Mouse (Mus musculus) c-Kit-positive CD71-positive TER-119-negative erythroid progenitor cells, embryonic 14.5 days (primary cell): ENCODE measurements around the gene Vmn2r38.
"Not testable (repeated sequence)": the region's sequence is repeated elsewhere in the genome, so short reads cannot be mapped to it uniquely, and the experiment has no call there.

ENCODE experiments used
- DNase-seq: peaks from one replicate; pipeline ENCODE4 v3.0.0-alpha.2; 2013; ENCODE audit warnings: low read depth

Gene Vmn2r38

GRCm38 (mm10) chr7:9097781-9098180 is at the start of gene Vmn2r38:
Gene Vmn2r38 (minus strand): TSS chr7:9097881.
- DNase-seq = not testable (repeated sequence)

- not testable (repeated sequence) for DNase-seq
These were observed 32.3 kb downstream of the Vmn2r38 start for GRCm38 (mm10) chr7:9065353-9065752.

GRCm38 (mm10) chr7:9030698-9031097 is 67.0 kb downstream of the Vmn2r38 start, which contains the start of gene Vmn2r39:
Gene Vmn2r39 (minus strand): TSS chr7:9030798.
- DNase-seq = not testable (repeated sequence)
